Mouse (Mus musculus): ENCODE results near the gene Mfsd6l. TPM values are rescaled to one million over a fixed set of nuclear protein-coding genes. Genes with fewer than 3 reads are reported as not detected.

Mfsd6l gene
- polyA plus RNA-seq, 1 experiment: not detected

DNA sequence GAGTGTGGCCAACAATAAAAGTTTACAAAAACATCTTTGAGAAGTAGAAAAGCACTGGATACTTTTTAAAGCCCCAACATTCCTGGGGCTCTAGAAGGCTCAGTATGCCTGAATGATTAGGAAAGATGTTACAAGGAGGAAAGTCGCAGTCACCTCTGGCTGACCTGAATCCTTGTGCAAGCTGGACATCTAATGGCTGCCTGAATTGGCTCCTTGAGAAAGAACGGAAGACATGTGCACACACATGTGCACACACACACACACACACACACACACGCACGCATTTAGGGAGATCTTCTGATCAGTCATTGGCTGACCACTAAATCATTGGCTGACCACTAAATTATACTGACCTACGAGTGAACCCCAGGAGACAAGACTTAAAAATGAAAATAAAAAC, 14.9 kb downstream of the Mfsd6l start:
- Histone ChIP-seq H3K4me3 (ENCODE audit: insufficient read depth, low read depth, low read length) (no peak overlapping the region), H3K4me1 (ENCODE audit: control insufficient read depth, insufficient read depth, insufficient read length, low read length) (no peaks in the 10 kb centered on the region), H3K27ac (replicated peaks; ENCODE audit: low read depth, low read length) (no peak overlapping the region)

DNA sequence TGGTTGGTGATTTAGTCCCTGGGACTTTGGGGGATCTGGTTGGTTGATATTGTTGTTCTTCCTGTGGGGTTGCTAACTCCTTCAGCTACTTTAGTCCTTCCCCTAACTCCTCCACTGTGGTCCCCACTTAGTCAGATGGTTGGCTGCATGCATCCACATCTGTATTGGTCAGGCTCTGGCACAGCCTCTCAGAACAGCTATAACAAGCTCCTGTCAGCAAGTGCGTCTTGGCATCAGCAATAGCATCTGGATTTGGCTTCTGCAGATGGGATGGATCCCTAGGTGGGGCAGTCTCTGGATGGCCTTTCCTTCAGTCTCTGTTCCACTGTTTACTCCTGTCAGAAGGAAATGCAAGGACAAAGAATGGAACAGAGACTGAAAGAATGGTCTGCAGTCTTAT, 21.1 kb downstream of the Mfsd6l start:
- no peaks in the 10 kb centered on the region for H3K4me1 ChIP-seq (ENCODE audit: control insufficient read depth, insufficient read depth, insufficient read length, low read length)
- no peak overlapping the region for H3K4me3 ChIP-seq (ENCODE audit: insufficient read depth, low read depth, low read length)
- H3K27ac ChIP-seq (replicated peaks; ENCODE audit: low read depth, low read length): no peak overlapping the region

DNA sequence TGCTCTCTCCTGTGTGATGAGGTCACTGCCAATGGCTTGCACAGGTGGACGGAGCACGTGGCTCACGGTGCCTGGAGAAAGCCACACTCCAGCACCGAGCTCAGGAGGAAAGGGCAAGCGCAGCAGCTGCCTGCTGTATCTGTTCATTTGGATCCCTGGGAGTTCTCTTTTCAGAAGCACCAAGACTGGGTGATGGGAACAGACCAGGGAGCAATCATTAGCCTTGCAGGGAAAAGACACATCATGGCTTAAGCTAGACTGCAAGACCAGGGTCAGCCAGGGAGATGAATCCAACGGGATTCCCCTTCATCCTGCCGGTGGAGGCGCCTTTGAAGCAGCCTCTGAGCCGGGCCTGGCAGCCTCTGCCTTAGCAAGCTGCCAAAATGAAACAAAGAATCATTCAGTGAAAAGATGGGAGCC, 23.5 kb downstream of the Mfsd6l start:
- Histone ChIP-seq H3K27ac (replicated peaks; ENCODE audit: low read depth, low read length) (no peak overlapping the region), H3K4me3 (ENCODE audit: insufficient read depth, low read depth, low read length) (no peak overlapping the region)

DNA sequence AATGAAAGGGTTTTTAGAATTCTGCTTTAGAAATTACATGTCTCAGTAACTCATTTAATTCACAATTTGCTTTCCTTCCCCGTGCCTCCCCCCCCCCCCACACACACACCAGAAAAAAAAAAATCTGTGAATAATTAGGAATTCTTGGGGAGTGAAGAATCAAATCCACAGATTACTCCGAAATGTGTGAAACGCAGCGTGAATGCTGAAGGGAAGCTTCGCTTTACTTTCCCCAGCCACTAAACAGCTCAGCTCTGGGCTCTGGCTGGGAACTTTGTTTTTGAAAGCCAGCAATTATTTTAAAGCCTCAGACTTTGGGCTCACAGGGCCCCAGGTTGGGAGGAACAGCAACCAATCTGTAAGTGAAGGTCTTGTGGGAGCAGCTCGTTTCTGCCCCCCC, 24.6 kb downstream of the Mfsd6l start:
- Histone ChIP-seq H3K4me3 (ENCODE audit: insufficient read depth, low read depth, low read length) (no peak overlapping the region), H3K4me1 (ENCODE audit: control insufficient read depth, insufficient read depth, insufficient read length, low read length) (no peaks in the 10 kb centered on the region), H3K27ac (replicated peaks; ENCODE audit: low read depth, low read length) (no peak overlapping the region)

More for the DNA sequence above, 23.5 kb downstream of the Mfsd6l start:
- no peaks in the 10 kb centered on the region for H3K4me1 ChIP-seq (ENCODE audit: control insufficient read depth, insufficient read depth, insufficient read length, low read length)

DNA sequence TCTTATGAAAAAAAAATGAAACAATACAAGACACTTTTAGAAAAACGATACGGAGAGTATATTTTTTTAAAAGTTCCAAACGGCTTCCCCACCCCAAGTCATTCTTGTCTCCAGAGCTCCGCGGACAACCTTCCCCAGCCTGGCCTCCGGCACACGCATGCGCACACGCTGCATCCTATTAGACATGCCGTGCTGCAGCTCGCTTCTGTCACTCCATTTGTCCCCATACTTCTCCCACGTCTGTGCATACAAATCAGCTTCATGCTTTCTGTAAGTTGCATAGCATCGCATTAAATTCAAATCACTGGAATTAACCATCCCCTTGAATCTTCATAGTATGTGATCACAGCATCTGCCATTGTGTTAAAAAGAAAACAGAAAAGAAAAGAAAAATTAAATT, 27.2 kb downstream of the Mfsd6l start:
- Histone ChIP-seq H3K4me1 (ENCODE audit: control insufficient read depth, insufficient read depth, insufficient read length, low read length) (no peaks in the 10 kb centered on the region), H3K4me3 (ENCODE audit: insufficient read depth, low read depth, low read length) (no peak overlapping the region)

DNA sequence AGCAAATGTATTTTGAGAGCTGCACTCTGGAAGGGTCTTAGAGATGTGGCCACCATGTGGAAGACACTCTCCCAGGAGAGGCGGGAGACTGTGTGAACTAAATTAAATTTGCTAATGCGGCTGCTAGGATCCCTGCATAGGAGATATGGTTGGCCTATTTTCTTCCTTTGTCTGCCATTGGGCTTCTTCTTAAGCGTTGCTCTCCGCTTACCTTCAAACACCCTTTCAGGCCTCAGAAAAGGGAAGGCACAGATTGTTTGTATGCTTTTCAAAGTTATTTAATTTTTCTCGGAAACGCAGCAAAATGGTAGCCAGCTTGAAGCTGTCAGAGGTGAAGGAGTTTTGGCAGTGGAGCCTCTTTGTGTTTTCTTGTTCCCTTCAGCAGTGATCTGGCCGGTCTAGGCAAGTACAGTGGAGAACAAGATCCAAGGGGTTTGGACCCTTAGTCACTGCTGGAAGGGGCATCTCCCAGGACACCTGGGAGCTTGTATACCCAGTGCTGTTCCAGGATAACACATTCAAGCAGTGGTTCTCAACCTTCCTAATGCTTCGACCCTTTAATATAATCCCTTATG, 28.0 kb downstream of the Mfsd6l start:
- Histone ChIP-seq H3K27ac (replicated peaks; ENCODE audit: low read depth, low read length) (no peak overlapping the region), H3K4me3 (ENCODE audit: insufficient read depth, low read depth, low read length) (no peak overlapping the region)

More for the DNA sequence above, 27.2 kb downstream of the Mfsd6l start:
- H3K27ac ChIP-seq (replicated peaks; ENCODE audit: low read depth, low read length): no peak overlapping the region

DNA sequence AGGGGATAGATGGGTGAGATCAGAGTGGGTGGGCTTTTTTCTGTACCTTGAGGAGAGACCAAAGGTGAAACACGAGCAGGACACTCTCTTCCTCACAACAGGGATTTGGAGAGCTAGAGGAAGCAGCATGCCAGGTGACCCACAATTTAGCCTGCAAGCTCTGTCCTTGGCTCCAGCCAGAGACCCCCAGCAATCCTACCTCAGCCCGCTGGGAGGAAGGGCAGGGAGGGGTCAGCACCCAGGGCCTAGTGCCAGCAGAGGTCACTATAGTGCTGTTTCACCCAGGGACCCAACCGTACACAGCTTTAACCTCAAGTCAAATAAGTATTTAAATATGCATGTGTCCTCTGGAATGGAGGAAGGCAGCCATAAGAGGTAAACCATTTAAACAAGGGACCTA, 29.9 kb downstream of the Mfsd6l start:
- Histone ChIP-seq H3K27ac (replicated peaks; ENCODE audit: low read depth, low read length) (no peak overlapping the region), H3K4me1 (ENCODE audit: control insufficient read depth, insufficient read depth, insufficient read length, low read length) (no peaks in the 10 kb centered on the region), H3K4me3 (ENCODE audit: insufficient read depth, low read depth, low read length) (no peak overlapping the region)

More for the DNA sequence above, 28.0 kb downstream of the Mfsd6l start:
- no peaks in the 10 kb centered on the region for H3K4me1 ChIP-seq (ENCODE audit: control insufficient read depth, insufficient read depth, insufficient read length, low read length)

DNA sequence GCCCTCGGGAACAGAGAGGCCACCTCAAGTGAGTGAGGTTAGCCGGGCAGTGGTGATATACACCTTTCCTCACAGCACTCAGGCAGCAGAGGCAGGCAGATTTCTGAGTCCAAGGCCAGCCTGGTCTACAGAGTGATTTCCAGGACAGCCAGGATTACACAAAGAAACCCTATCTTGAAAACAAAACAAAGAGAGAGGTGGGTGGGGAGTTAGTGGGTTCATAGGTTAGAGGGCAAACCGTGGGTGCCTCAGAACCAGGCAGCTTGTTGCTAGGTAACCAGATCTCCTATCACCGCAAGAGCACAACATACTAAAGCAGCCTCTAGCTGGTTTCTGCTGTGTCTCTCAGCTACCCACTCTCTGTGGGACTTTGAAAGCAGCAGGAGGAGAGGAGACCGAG, 30.7 kb downstream of the Mfsd6l start, which contains the start of gene Ccdc42:
Ccdc42 (plus strand) TSS at position 301 of the 400 bp plus-strand sequence.
- Histone ChIP-seq H3K27ac (replicated peaks; ENCODE audit: low read depth, low read length) (no peak within 1 kb of the TSS), H3K4me3 (ENCODE audit: insufficient read depth, low read depth, low read length) (no peak within 1 kb of the TSS), H3K4me1 (ENCODE audit: control insufficient read depth, insufficient read depth, insufficient read length, low read length) (no peaks in the 10 kb centered on the region)

DNA sequence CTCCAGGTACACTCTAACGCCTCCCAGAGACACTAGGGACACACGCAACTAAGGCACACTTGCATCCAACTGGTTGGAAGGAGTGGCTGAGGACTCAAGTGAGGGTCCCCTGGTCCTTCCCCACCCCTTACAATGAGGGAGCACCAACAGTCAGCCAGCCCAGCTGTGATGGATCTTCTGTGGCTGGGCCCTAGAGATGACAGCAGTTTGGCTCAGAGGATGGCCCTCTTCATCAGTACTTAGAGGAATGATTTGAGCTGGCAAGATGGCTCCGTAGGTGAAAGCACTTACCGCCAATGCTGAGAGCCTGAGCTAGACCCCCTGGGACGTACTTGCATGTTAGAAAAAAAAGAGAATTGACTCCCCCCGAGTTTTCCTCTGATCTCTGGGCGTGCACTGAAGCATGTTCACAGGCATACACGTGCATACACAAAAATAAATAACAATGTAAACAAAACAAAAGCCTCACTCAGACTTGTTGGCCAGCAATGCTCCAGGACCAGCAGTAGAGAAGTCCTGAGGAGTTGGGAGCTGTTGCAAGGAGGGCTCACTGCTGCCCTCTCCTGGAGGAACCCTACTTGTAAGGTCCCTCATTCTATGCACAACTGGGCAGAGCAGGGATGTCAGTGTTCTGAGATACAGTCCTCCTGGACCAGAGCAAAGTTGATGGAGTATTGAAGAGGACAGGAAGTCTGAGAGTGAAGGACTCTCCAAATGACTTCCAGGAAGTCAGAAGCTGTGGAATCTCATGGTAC, 33.2 kb downstream of the Mfsd6l start:
- Histone ChIP-seq H3K27ac (replicated peaks; ENCODE audit: low read depth, low read length) (no peak overlapping the region), H3K4me1 (ENCODE audit: control insufficient read depth, insufficient read depth, insufficient read length, low read length) (0 out of 2 replicates have a peak, but pooled peaks cover 5% of the 10 kb centered on the region), H3K4me3 (ENCODE audit: insufficient read depth, low read depth, low read length) (no peak overlapping the region)

DNA sequence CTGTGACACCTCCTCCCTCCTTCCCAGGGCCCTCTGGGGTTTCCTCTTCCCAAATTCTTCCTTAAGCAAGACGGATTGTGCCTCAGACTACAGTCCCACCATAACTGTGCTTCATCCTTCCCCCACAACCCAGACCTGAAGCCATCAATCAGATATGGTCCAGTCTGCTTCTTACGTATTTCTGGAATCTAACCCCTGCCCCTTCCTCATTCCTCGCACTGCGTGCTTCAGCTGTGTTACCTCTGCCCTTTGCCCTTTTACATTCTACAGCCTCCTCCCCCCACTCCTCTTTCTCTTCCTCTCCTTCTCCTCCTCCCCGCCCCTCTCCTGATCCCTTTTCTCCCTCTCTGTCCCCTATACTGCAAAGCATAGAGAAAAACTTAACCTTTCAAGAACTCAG, 35.7 kb downstream of the Mfsd6l start:
- no peak overlapping the region for H3K27ac ChIP-seq (replicated peaks; ENCODE audit: low read depth, low read length)
- H3K4me3 ChIP-seq (ENCODE audit: insufficient read depth, low read depth, low read length): no peak overlapping the region
- 0 out of 2 replicates have a peak, but pooled peaks cover 5% of the 10 kb centered on the region for H3K4me1 ChIP-seq (ENCODE audit: control insufficient read depth, insufficient read depth, insufficient read length, low read length)

DNA sequence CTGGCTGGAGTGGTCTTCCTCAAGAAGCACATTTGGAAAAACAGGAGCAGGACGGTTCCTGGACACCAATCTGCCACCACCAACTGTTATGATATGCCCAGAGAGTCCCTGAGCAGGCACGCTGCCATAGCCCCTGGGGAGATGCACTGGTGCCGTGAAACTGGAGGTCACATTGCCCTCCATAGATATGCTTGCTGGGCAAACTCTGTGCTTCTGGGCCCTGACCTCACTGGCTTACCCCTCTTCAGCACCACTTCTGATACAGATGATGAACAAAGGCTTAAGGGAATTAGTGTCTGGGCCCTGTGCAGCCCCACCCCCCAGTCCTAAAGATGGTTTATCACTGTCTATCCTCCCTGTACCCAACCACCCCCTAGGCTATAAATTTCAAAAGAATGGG, 37.3 kb downstream of the Mfsd6l start:
- Histone ChIP-seq H3K27ac (replicated peaks; ENCODE audit: low read depth, low read length) (no peak overlapping the region), H3K4me3 (ENCODE audit: insufficient read depth, low read depth, low read length) (no peak overlapping the region), H3K4me1 (ENCODE audit: control insufficient read depth, insufficient read depth, insufficient read length, low read length) (0 out of 2 replicates have a peak, but pooled peaks cover 5% of the 10 kb centered on the region)

DNA sequence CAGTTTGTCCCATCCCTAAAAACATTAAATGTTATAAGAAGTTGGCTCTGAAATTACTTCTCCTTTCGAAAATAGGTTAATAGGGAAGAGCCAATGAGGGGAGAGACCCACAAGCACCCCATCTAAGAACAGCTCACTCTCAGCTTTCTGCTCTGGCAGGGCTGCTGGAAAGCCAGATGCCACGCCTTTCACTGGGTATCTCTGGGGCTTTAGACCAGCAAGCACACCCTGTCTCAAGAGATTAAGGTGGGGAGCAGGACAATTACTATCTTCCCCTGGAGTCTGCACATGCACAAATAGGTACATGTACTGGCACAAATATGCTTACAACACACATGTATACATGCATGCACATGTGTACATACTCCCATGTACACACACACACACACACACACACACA, 41.9 kb downstream of the Mfsd6l start:
- Histone ChIP-seq H3K27ac (replicated peaks; ENCODE audit: low read depth, low read length) (no peak overlapping the region), H3K4me3 (ENCODE audit: insufficient read depth, low read depth, low read length) (no peak overlapping the region), H3K4me1 (ENCODE audit: control insufficient read depth, insufficient read depth, insufficient read length, low read length) (0 out of 2 replicates have a peak, but pooled peaks cover 5% of the 10 kb centered on the region)

DNA sequence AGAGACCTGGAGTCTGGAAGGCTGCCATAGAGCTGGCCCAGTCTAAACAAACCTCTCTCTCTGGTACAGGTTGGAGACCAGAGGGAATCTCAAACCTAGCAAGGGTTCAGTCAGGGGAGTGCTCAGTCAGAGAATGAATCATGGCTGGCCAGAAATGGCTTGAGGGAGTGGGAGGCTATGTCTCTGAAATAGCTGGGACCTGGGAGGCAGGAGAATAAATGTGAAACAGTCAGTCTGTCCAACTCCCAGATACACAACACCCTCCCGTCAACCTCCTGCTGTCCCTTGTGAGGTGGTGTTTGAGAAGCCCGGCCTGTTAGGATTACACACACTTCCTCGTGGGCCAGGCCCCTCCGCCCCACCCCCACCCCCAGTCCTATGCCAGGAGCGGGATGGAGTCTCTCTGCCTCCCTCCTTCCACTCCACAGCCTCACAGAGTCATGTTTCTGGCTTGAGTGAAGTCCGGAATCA, 44.6 kb downstream of the Mfsd6l start:
- no peak overlapping the region for H3K27ac ChIP-seq (replicated peaks; ENCODE audit: low read depth, low read length)
- H3K4me3 ChIP-seq (ENCODE audit: insufficient read depth, low read depth, low read length): no peak overlapping the region
- H3K4me1 ChIP-seq (ENCODE audit: control insufficient read depth, insufficient read depth, insufficient read length, low read length): no peaks in the 10 kb centered on the region

DNA sequence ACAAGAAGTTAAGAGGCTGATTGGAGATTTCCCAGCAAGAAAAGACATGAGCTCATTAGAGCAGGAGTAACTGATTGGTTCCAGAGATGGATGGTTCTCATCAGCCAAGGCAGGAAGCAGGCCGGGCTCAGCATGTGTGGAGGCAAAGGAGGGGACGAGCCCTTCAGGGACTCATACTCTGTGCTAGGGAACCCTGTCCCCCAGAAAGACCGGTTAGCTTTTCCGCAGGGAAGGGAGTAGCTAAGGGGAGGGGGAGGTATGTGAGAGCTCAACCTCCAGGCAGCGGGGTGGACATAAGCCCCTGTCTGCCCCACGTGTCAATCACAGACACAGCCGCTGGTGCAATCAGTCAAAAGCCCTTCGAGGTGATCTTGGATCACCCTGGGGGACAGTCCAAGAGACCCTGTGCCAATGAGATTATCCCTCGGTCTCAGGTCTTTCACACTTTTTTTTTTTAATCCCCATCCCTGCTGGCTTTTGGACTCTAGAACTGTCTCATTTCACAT, 45.6 kb downstream of the Mfsd6l start:
- no peaks in the 10 kb centered on the region for H3K4me1 ChIP-seq (ENCODE audit: control insufficient read depth, insufficient read depth, insufficient read length, low read length)
- H3K4me3 ChIP-seq (ENCODE audit: insufficient read depth, low read depth, low read length): no peak overlapping the region
- no peak overlapping the region for H3K27ac ChIP-seq (replicated peaks; ENCODE audit: low read depth, low read length)

DNA sequence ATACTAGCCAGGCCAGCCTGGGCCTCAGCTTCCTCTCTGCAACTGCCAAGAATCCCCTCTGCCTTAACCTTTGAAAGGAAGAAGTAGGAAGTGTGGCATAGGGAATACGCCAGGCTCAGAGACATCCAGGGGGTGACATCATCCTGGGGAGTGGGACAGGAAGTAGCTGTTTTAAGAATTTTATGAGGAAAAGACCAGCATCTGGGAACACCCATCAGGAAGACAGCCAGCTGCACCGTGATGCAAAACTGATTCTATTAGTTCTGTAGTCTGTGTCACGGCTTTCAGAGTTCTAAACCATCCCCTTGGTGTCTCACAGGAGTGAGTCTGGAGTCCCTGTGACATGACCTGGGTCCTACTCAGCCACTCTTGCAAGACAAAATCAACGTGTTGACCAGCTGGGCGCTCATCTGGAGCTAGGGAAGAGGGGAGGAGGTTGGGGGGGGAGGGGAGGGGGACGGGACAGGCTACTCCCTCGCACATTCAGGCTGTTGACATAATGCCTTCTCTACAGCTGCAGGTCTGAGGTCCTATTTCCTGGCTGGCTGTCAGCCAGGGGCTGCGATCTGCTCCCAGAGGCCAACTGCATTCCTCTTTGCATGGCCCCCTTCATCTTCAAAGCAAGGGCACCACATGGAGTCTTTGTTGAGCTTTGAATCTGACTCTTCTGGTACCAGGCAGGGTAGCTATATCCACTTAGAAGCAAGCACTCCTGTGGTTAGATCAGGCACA, 46.4 kb downstream of the Mfsd6l start:
- no peak overlapping the region for H3K4me3 ChIP-seq (ENCODE audit: insufficient read depth, low read depth, low read length)
- no peak overlapping the region for H3K27ac ChIP-seq (replicated peaks; ENCODE audit: low read depth, low read length)
- no peaks in the 10 kb centered on the region for H3K4me1 ChIP-seq (ENCODE audit: control insufficient read depth, insufficient read depth, insufficient read length, low read length)
